Mouse (Mus musculus) limb, embryonic 15.5 days (tissue): ENCODE measurements around the gene Kcng3. TPM values are rescaled to one million over a fixed set of nuclear protein-coding genes. Genes with fewer than 3 reads are reported as not detected.

Source experiments
- ATAC-seq: fragments of 200-750 bp; cut with Nextera tagmentation; 2 replicates; pipeline ENCODE4 v1.8.0; 2017; ENCODE audit warnings: low read depth, moderate TSS enrichment; ENCODE audit not compliant: insufficient number of reproducible peaks, low FRiP score, low TSS enrichment
- H3K27ac ChIP-seq: fragments of 300-500 bp; sonication (generic); 2 replicates; pipeline ENCODE4 v1.5.1; 2015; ENCODE audit warnings: moderate library complexity, mild to moderate bottlenecking, inconsistent platforms
- H3K27me3 ChIP-seq: fragments of 300-500 bp; sonication (generic); 2 replicates; pipeline ENCODE4 v1.6.1; 2015; ENCODE audit warnings: inconsistent platforms
- H3K36me3 ChIP-seq: fragments of 300-500 bp; sonication (generic); 2 replicates; pipeline ENCODE4 v1.6.1; 2015; ENCODE audit warnings: inconsistent platforms
- H3K4me1 ChIP-seq: fragments of 300-500 bp; sonication (generic); 2 replicates; pipeline ENCODE4 v1.6.1; 2015; ENCODE audit warnings: inconsistent platforms
- H3K4me2 ChIP-seq: fragments of 300-500 bp; sonication (generic); 2 replicates; pipeline ENCODE4 v1.6.1; 2015; ENCODE audit warnings: mild to moderate bottlenecking, inconsistent platforms
- H3K4me3 ChIP-seq: fragments of 300-500 bp; sonication (generic); 2 replicates; pipeline ENCODE4 v1.5.1; 2015; ENCODE audit warnings: mild to moderate bottlenecking, inconsistent platforms
- H3K9ac ChIP-seq: fragments of 300-500 bp; sonication (generic); 2 replicates; pipeline ENCODE4 v1.6.1; 2015; ENCODE audit warnings: inconsistent platforms
- H3K9me3 ChIP-seq: fragments of 300-500 bp; sonication (generic); 2 replicates; pipeline ENCODE4 v1.6.1; 2016; ENCODE audit warnings: inconsistent platforms
- whole genome bisulfite sequencing: fragments of 180-500 bp; shearing (Covaris S2); methylation state at CpG from one replicate; pipeline ENCODE4 v1.1.7; 2015; 5-methylcytosine and 5-hydroxymethylcytosine counted together
- polyA plus RNA-seq: library from polyadenylated mRNA; unstranded; fragments of >200 nt; fragmentation: Nextera tagmentation; extraction: Ambion mirVana; gene quantifications from 2 replicates; pipeline ENCODE4 v1.2.1, GENCODE M21; 2015

Kcng3 gene
- polyA plus RNA-seq, 1 experiment from 2014 or later = not detected

DNA sequence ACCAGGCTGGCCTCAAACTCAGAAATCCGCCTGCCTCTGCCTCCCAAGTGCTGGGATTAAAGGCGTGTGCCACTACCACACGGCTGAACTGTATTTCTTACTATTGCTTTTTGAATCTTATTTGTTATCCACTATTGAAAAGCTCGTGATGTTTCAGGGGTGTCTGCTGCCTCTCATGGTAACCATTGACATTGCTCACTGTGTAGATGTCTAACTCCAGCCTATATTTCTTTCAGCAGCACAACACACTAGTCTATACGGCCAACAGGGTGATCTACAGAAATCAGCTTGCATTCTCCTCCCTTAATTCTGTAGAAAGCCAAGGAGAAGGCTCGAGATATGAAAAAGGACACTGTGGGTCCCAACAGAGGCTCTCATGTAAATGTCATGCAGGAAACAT lies 86.4 kb downstream of the Kcng3 start:
- H3K4me3 ChIP-seq = no peak overlapping the region
- peaks cover 50% of the 10 kb centered on the region for H3K27me3 ChIP-seq
- 78% methylated on average over 6 of the region's 6 CpGs for whole genome bisulfite sequencing
- no peak overlapping the region for H3K27ac ChIP-seq
- peak overlapping the region; percentile 43; the same call in 1 of the 2 replicates for H3K4me2 ChIP-seq
- ATAC-seq = no peak
- H3K36me3 ChIP-seq = no peaks in the 10 kb centered on the region
- no peaks in the 10 kb centered on the region for H3K9me3 ChIP-seq
- peaks cover 19% of the 10 kb centered on the region for H3K4me1 ChIP-seq
- H3K9ac ChIP-seq = no peak overlapping the region

DNA sequence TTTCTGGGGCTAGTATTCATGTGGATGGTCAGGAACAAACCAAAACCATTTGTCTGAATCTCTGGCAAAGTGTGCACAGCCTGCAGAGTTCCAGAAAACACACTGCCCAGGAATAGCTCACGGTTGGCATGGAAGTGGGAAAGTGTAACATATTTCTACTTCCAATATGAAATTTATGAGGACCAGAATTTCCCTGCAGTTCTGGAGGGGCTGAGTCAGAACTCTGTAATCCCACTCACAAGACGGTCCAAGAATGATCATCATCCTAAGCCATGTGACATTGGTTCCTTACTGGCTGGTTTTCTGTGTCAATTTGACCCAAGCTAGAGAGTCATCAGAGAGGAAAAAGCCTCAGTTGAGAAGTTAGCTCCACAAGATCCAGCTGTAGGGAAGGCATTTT lies 89.3 kb downstream of the Kcng3 start:
- ATAC-seq = no peak
- no peak overlapping the region for H3K27ac ChIP-seq
- no peak overlapping the region for H3K4me3 ChIP-seq
- peaks cover 30% of the 10 kb centered on the region for H3K27me3 ChIP-seq
- peaks cover 17% of the 10 kb centered on the region for H3K4me1 ChIP-seq
- no peaks in the 10 kb centered on the region for H3K36me3 ChIP-seq
- no peak overlapping the region for H3K9ac ChIP-seq
- 73% methylated on average over 2 of the region's 2 CpGs for WGBS
- H3K4me2 ChIP-seq = no peak overlapping the region
- H3K9me3 ChIP-seq = no peaks in the 10 kb centered on the region

DNA sequence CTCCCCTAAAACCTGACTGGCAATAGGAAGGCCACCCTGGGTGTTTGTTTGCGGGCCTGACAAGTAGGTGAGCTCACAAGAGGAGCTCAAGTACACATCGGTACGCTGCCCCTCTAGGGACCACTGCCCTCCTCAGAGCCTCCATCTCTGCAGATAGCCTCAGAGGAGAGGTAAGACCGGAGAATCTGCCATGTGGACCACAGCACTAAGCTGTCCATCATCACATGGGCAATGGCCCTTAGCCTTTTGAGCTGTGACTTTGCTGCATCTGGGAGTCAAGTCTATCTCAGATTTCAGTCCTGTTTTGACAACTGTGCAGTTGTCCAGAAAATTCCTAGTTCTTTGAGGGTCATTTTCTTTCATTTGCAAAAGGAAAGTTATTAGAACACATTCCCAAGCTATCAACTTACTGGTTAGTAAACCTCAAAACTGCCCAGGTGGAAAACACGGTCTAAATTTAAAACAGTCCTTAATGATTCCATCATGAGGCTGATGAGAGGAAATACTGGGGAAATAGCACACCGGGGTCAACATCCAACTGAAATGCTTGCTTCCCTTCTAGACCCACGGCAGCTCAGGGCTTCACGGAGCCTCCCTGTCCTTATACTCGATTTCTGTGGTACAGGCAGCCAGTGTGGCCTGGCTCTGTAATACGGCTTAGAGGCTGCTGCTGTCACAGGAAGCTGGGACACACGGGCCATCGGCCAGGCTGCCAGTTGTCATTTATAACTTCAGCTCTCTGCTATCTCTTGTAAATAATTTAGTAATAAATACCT lies 92.2 kb downstream of the Kcng3 start:
- no peaks in the 10 kb centered on the region for H3K9me3 ChIP-seq
- H3K4me2 ChIP-seq = no peak overlapping the region
- H3K36me3 ChIP-seq = no peaks in the 10 kb centered on the region
- 0 out of 2 replicates have a peak, but pooled peaks cover 2% of the 10 kb centered on the region for H3K4me1 ChIP-seq
- H3K9ac ChIP-seq = no peak overlapping the region
- H3K27me3 ChIP-seq = peaks cover 2% of the 10 kb centered on the region
- no peak for ATAC-seq
- 48% methylated on average over 12 of the region's 12 CpGs for WGBS
- no peak overlapping the region for H3K27ac ChIP-seq
- no peak overlapping the region for H3K4me3 ChIP-seq

DNA sequence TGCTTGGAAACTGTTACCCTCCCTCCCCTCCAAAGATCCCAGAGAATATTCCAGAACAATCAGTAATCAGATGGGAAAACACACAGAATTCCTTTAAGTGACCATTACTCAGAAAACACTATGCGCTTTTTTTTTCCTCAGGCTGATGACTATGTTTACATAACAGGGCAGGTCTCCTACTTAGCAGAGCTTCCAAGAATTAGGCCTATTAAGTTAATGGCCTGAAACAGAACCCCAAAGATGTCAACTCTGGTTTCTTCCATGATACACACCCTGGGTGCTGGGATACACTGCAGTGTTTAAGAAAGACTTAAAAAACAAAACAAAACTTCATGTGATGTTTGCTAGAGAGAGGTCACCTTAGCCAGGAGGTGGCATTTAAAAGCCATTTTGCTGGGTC lies 93.0 kb downstream of the Kcng3 start:
- no peaks in the 10 kb centered on the region for H3K9me3 ChIP-seq
- no peaks in the 10 kb centered on the region for H3K36me3 ChIP-seq
- H3K9ac ChIP-seq = no peak overlapping the region
- H3K4me1 ChIP-seq = 0 out of 2 replicates have a peak, but pooled peaks cover 2% of the 10 kb centered on the region
- no peak overlapping the region for H3K4me2 ChIP-seq
- no peaks in the 10 kb centered on the region for H3K27me3 ChIP-seq
- WGBS = 64% methylated on average over 1 of the region's 1 CpGs
- no peak overlapping the region for H3K4me3 ChIP-seq
- no peak for ATAC-seq
- no peak overlapping the region for H3K27ac ChIP-seq

DNA sequence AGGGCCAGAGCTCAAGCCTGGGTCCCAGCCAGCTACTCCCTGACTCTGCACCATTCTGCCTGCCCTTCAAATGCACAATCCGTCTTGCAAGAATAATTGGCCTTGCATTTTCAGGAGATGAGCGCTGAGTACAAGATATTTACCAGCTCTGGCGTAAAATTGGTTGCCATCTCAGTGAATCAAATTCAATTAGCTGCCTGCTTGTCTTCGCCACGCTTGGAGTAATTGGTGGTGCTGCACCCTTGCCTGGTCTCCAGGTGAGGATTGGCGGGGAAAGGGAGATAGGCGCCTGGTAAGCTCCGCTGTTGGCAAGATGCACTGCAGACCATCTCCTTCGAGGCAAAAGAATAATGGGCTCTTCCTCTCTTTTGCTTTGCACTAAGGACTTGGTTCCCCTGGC lies 93.6 kb downstream of the Kcng3 start:
- Histone ChIP-seq H3K9ac (no peak overlapping the region), H3K4me2 (no peak overlapping the region), H3K27ac (no peak overlapping the region), H3K27me3 (no peaks in the 10 kb centered on the region), H3K4me1 (0 out of 2 replicates have a peak, but pooled peaks cover 2% of the 10 kb centered on the region), H3K9me3 (no peaks in the 10 kb centered on the region), H3K4me3 (no peak overlapping the region), H3K36me3 (no peaks in the 10 kb centered on the region)
- no peak for ATAC-seq
- 72% methylated on average over 9 of the region's 9 CpGs for WGBS

Other genes starting within 250 kb of the Kcng3 start
- 142 and 145 TPM in 2 replicates for gene Cox7a2l, start 114.6 kb downstream of the Kcng3 start, polyA plus RNA-seq
- gene Mta3, start 74.3 kb upstream of the Kcng3 start, polyA plus RNA-seq = 48.0 and 49.1 TPM in 2 replicates
- 1.4 and 2.2 TPM in 2 replicates for gene Haao, start 216.1 kb upstream of the Kcng3 start, polyA plus RNA-seq